Mouse (Mus musculus): ENCODE measurements around the gene Mms19. TPM values are rescaled to one million over a fixed set of nuclear protein-coding genes. Genes with fewer than 3 reads are reported as not detected.

Mms19 gene
- total RNA-seq, 2 experiments from 2014 or later, result 29.2 to 37.6 TPM

DNA sequence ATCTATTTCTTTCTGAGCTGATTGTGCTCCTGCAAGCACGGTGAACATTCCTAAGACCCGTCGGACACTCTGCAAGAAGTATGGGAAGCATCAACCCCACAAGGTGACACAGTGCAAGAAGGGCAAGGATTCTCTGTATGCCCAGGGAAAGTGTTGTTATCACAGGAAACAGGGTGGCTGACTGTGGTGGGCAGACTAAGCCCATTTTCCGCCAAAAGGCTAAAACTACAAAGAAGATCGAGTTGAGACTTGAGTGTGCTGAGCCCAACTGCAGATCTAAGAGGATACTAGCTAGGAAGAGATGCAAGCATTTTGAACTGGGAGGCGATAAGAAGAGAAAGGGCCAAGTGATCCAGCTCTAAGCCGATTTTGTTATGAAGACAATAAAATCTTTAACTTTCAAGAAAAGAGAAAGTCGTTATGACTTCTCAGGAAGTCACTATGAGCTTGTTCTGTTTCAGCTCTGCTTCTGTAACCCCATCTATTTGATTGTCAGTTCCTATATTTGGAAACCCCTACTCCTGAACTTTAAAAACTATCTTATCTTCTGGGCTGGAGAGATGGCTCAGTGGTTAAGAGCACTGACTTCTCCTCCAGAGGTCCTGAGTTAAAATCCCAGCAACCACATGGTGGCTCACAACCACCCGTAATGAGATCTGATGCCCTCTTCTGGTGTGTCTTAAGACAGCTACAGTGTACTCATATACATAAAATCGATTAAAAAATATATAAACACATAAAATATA, 77.9 kb downstream of the Mms19 start:
- DNase-seq (ENCODE audit: low spot score in 2 of 2), result no peak

DNA sequence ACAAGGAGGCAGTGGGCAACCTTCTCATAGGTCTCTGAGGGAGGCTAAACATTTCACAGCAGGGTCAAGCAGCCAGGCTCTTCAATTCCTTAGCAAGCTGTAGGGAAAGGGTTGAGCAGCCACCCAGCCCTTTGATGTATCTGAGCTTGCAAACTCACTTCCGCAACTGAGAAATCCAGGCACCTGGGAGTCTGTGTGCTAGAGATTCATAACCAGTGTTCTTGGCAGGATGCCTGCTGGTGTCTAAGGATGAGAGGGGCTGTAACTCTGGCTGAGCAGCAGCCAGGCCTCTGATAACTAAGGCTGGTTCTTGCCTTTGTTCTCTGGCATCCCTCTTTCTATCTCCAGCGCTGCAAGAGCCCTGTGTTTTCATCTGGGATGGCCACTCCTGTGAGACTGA, 79.3 kb downstream of the Mms19 start:
- DNase-seq (ENCODE audit: low spot score in 2 of 2), result no peak

DNA sequence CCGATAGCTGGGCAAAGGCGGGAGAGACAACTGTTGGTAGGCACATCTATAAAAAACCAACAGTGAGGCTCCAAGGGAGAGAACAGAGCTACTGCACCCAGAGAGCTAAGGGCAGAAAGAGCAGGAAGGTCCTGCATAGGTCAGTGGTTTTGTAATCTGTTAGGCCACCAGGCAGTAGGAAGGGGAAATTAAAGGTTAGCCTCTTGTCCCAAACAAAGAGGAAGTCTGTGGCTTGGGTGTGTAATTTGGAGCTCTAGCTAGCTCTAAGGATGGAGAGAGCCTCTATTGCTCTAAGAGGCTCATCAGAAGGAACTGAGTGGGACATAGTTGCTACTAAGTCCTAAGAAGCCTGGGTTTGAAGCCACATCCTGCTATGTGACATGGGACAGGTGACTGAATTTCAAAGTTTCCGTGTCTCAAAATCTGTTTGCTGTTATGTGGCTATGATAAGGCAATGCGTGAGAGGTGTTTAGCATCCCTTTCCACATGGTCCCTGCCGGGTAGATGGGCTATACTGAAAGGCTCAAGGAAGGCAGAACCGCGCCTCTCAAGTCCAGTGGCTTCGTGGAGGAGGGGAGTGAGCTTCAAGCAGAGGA, 80.4 kb downstream of the Mms19 start:
- no peak for DNase-seq (ENCODE audit: low spot score in 2 of 2)

- DNase-seq (ENCODE audit: low spot score in 2 of 2), result no peak
Measured at GRCm38 (mm10) chr19:41898860-41899259, 82.1 kb downstream of the Mms19 start.

DNA sequence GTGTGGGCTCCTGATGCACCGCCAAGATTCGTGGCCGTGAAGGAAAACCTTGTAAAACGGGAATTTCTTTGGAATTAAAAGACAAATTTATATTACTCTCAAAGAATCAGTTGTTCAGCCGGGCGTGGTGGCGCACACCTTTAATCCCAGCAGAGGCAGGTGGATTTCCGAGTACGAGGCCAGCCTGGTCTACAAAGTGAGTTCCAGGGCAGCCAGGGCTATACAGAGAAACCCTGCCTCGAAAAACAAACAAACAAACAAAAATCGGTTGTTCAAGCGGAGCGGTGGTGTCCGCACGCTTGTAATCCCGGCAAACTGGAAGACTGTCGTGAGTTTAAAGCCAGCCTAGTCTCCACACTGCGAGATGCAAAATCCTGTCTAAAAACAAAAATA, 84.6 kb downstream of the Mms19 start:
- no peak for DNase-seq (ENCODE audit: low spot score in 2 of 2)

DNA sequence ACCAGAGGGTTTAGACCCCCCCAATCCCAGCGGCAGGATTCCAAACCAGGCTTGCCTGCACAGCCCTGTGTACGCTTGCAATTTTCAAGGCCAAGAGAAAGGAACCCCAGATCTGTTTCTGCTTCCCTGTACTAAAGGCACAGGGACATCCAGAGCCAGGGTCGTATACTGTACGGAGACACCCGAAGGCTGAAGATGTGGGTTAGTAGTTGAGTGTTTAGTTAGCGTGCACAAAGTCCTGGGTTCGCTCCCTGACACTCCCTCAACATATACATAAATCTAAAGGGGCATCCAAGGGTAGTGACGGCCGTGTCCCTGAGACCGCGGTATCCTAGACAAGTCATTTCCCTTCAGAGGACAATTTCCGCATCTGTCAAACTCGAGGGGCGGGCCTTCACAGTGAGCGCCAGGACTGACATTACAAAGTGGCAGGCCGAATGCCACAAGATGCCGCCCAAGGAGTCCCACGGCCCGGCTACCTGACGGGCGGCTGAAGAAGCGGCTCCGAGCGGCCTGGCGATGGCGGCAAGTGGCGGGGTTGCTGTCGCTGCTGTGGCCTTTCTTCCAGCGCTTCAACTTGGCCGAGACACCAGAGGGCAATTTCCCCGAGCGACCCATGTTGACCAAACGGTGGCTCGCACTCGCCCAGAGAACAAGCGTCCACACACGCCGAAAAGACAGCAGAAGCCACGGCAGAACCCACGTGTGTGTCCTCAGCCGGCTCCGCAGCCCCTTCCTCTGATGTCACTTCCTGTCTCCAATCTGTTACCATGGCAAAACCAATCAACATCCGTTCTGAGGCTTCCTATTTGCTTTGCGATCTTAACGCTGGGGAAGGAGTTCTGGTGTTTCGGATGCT, 85.3 kb downstream of the Mms19 start, which contains the start of gene Rrp12:
Rrp12 (minus strand) TSS at position 714 of the 859 bp plus-strand sequence.
- peak; percentile 75 to 93 for DNase-seq (ENCODE audit: low spot score in 2 of 2)

DNA sequence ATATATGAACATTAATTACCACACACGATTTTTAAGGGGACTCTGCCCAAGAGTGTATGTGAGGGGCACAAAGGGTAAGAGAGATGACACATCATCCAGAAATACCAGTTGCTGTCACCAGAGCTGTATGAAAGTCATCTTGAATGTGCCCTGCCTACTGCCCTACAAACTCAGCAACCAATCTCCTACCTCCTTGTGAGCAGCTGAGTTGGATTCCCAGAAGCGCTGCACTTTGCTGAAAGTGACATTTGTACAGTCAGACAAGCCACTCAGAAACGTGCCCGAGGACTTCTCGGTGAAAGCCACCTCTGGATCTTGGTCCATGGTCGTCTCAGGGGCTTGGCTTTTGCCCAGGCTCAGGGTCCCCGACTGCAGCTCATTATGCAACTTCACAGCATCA, 86.0 kb downstream of the Mms19 start:
- DNase-seq (ENCODE audit: low spot score in 2 of 2), result no peak

Other genes with a start within 250 kb of the Mms19 start
- gene Slit1, start 237.5 kb downstream of the Mms19 start, total RNA-seq (2021), result 100 to 1,000 TPM; 143 to 146 TPM
- 1 to 10 TPM; 3.5 to 4.1 TPM for gene Arhgap19, start 179.1 kb downstream of the Mms19 start, total RNA-seq (2021)
- gene Frat1, start 151.2 kb downstream of the Mms19 start, total RNA-seq (2021), result 10 to 100 TPM; 19.7 to 20.6 TPM
- 10 to 100 TPM; 18.2 to 20.9 TPM for gene Frat2, start 133.0 kb downstream of the Mms19 start, total RNA-seq (2021)
- 10 to 100 TPM; 33.4 to 34.0 TPM for gene Rrp12, start 85.0 kb downstream of the Mms19 start, total RNA-seq (2021)
- 100 to 1,000 TPM; 569 to 570 TPM for gene Pgam1, start 69.2 kb downstream of the Mms19 start, total RNA-seq (2021)
- gene Exosc1, start 47.7 kb downstream of the Mms19 start, total RNA-seq (2021), result 10 to 100 TPM; 26.1 to 26.7 TPM
- gene Zdhhc16, start 47.7 kb downstream of the Mms19 start, total RNA-seq (2021), result 10 to 100 TPM; 53.1 to 56.1 TPM
- 10 to 100 TPM; 15.6 to 17.0 TPM for gene Ubtd1, start 606 bp upstream of the Mms19 start, total RNA-seq (2021)
- gene Ankrd2, start 54.8 kb upstream of the Mms19 start, total RNA-seq (2021), result under 1 TPM; 0.30 to 0.45 TPM
- gene Hoga1, start 64.5 kb upstream of the Mms19 start, total RNA-seq (2021), result 1 to 10 TPM; 7.3 to 9.8 TPM
- 1 to 10 TPM; 1.3 to 1.5 TPM for gene 4933411K16Rik, start 71.1 kb upstream of the Mms19 start, total RNA-seq (2021)
- gene Morn4, start 105.2 kb upstream of the Mms19 start, total RNA-seq (2021), result 10 to 100 TPM; 60.5 to 64.9 TPM
- gene Pi4k2a, start 109.3 kb upstream of the Mms19 start, total RNA-seq (2021), result 10 to 100 TPM; 54.0 to 54.7 TPM
- gene Avpi1, start 147.9 kb upstream of the Mms19 start, total RNA-seq (2021), result 10 to 100 TPM; 18.6 to 19.2 TPM
- gene Marveld1, start 166.2 kb upstream of the Mms19 start, total RNA-seq (2021), result 1 to 10 TPM; 9.2 TPM
- 10 to 100 TPM; 95.0 to 99.2 TPM for gene Zfyve27, start 182.8 kb upstream of the Mms19 start, total RNA-seq (2021)
- gene Sfrp5, start 221.1 kb upstream of the Mms19 start, total RNA-seq (2021), result 1 to 10 TPM in 1 of 2 experiments, under 1 TPM in 1; 0.26 to 1.7 TPM

Measured in layer of hippocampus, postnatal 14 days (tissue).